Mouse (Mus musculus) hindbrain, embryonic 14.5 days (tissue): ENCODE data around the gene Rasgef1a. TPM values are rescaled to one million over a fixed set of nuclear protein-coding genes. Genes with fewer than 3 reads are reported as not detected.

Experiments used
- ATAC-seq: fragments of 200-750 bp; cut with Nextera tagmentation; 2 replicates; pipeline ENCODE4 v1.8.0; 2017; ENCODE audit warnings: moderate number of reproducible peaks, mild to moderate bottlenecking, moderate TSS enrichment, moderate library complexity; ENCODE audit not compliant: low FRiP score
- DNase-seq: peaks from one replicate; pipeline ENCODE4 v3.0.0-alpha.2; 2015; ENCODE audit warnings: low spot score
- H3K27ac ChIP-seq: fragments of 300-500 bp; sonication (generic); 2 replicates; pipeline ENCODE4 v1.5.1; 2014; ENCODE audit warnings: mild to moderate bottlenecking, moderate library complexity
- H3K27me3 ChIP-seq: fragments of 300-500 bp; sonication (generic); 2 replicates; pipeline ENCODE4 v1.6.1; 2014; ENCODE audit warnings: mild to moderate bottlenecking, low read length, mixed read lengths; ENCODE audit not compliant: control insufficient read depth, insufficient read depth
- H3K36me3 ChIP-seq: fragments of 300-500 bp; sonication (generic); replicated peaks from 2 replicates; pipeline ENCODE4 v1.6.1; 2014; ENCODE audit not compliant: control insufficient read depth, insufficient read depth
- H3K4me1 ChIP-seq: fragments of 300-500 bp; sonication (generic); replicated peaks from 2 replicates; pipeline ENCODE4 v1.6.1; 2014; ENCODE audit warnings: antibody characterized with exemption, low read length, mixed read lengths; ENCODE audit not compliant: control insufficient read depth, insufficient read depth
- H3K4me2 ChIP-seq: fragments of 300-500 bp; sonication (generic); replicated peaks from 2 replicates; pipeline ENCODE4 v1.6.1; 2014; ENCODE audit warnings: mild to moderate bottlenecking, moderate library complexity
- H3K4me3 ChIP-seq: fragments of 300-500 bp; sonication (generic); replicated peaks from 2 replicates; pipeline ENCODE4 v1.5.1; 2014; ENCODE audit warnings: mild to moderate bottlenecking, low read length
- H3K9ac ChIP-seq: fragments of 300-500 bp; sonication (generic); 2 replicates; pipeline ENCODE4 v1.6.1; 2014
- H3K9me3 ChIP-seq: fragments of 300-500 bp; sonication (generic); 2 replicates; pipeline ENCODE4 v1.6.1; 2016; ENCODE audit warnings: low read length; ENCODE audit not compliant: control insufficient read depth
- WGBS: fragments of 180-500 bp; shearing (Covaris S2); extraction: QIAGEN DNeasy Blood & Tissue Kit; methylation state at CpG from one replicate; pipeline ENCODE4 v1.1.7; 2014; 5-methylcytosine and 5-hydroxymethylcytosine counted together
- polyA plus RNA-seq: library from polyadenylated mRNA; unstranded; fragments of >200 nt; fragmentation: Nextera tagmentation; extraction: Ambion mirVana; gene quantifications from 2 replicates; pipeline ENCODE4 v1.2.1, GENCODE M21; 2014

Rasgef1a gene
- polyA plus RNA-seq, 1 experiment from 2014 or later = 1.5 TPM

DNA sequence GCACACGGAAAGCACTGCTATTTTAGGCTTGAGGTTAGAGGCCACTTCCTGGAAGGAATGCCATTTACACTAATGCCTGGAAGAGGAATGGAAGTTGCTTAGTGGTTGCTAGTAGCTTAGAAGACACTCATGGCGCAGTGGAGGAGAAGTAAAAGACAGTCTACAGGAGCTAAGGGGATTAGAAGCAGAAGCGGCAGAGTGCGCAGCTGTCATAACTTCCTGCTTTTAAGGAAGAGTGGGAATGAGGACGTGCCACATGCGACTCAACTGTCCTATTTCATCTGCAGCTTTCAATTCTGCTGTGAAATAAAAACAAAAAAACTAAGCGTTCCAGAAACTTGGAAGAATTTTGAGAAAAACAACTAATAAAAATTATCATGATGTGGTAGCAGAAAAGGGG, 116.0 kb downstream of the Rasgef1a start:
- peaks cover 25% of the 10 kb centered on the region for H3K36me3 ChIP-seq
- no peak for ATAC-seq

GRCm38 (mm10) chr6:118127827-118128487, 116.7 kb downstream of the Rasgef1a start:
- H3K27ac ChIP-seq = no peak overlapping the region
- no peaks in the 10 kb centered on the region for H3K4me1 ChIP-seq
- peaks cover 18% of the 10 kb centered on the region for H3K36me3 ChIP-seq
- ATAC-seq (no peak), DNase-seq (no peak)
- no peaks in the 10 kb centered on the region for H3K27me3 ChIP-seq
- H3K4me3 ChIP-seq = no peak overlapping the region
- 89% methylated on average over 6 of the region's 6 CpGs for WGBS
- no peak overlapping the region for H3K4me2 ChIP-seq
- no peaks in the 10 kb centered on the region for H3K9me3 ChIP-seq
- H3K9ac ChIP-seq = no peak overlapping the region

More for the DNA sequence above, 116.0 kb downstream of the Rasgef1a start:
- no peaks in the 10 kb centered on the region for H3K4me1 ChIP-seq
- no peaks in the 10 kb centered on the region for H3K27me3 ChIP-seq
- H3K4me3 ChIP-seq = no peak overlapping the region
- no peak overlapping the region for H3K4me2 ChIP-seq
- H3K9me3 ChIP-seq = no peaks in the 10 kb centered on the region
- no peak overlapping the region for H3K9ac ChIP-seq
- 80% methylated on average over 7 of the region's 7 CpGs for WGBS
- DNase-seq = no peak
- H3K27ac ChIP-seq = no peak overlapping the region

DNA sequence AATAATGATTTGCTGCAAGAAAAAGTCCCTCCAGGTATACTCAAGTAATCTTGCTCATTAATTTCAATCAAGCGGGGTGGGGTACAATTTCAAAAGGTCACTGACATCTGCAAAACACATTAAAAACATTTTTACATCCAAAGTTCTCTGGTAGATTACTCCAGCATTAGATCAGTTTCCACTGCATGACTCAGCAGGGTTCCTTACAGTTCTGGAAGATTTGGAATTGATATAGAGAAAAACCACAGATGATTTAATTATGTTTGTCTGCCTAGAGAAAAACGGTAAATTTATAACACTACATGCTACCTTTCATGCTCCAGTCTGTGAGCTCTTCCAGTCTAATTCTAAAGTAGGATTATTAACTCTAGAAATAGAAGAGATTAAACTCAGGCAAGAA, 118.8 kb downstream of the Rasgef1a start:
- Histone ChIP-seq H3K9ac (no peak overlapping the region), H3K27me3 (no peaks in the 10 kb centered on the region), H3K9me3 (no peaks in the 10 kb centered on the region), H3K4me1 (no peaks in the 10 kb centered on the region), H3K27ac (no peak overlapping the region), H3K4me2 (no peak overlapping the region), H3K4me3 (no peak overlapping the region), H3K36me3 (peaks cover 5% of the 10 kb centered on the region; the same call in 1 of the 2 replicates)
- 90% methylated on average over 2 of the region's 2 CpGs for WGBS
- no peak for ATAC-seq
- no peak for DNase-seq

GRCm38 (mm10) chr6:118134461-118134860, 123.2 kb downstream of the Rasgef1a start:
- H3K27ac ChIP-seq = no peak overlapping the region
- H3K4me2 ChIP-seq = no peak overlapping the region
- no peak overlapping the region for H3K9ac ChIP-seq
- peaks cover 6% of the 10 kb centered on the region; the same call in 1 of the 2 replicates for H3K4me1 ChIP-seq
- H3K9me3 ChIP-seq = no peaks in the 10 kb centered on the region
- no peak for DNase-seq
- ATAC-seq = no peak
- no peaks in the 10 kb centered on the region for H3K27me3 ChIP-seq
- no peaks in the 10 kb centered on the region for H3K36me3 ChIP-seq
- H3K4me3 ChIP-seq = no peak overlapping the region
- 74% methylated on average over 1 of the region's 1 CpGs for WGBS

GRCm38 (mm10) chr6:118137148-118137547, 125.9 kb downstream of the Rasgef1a start:
- no peak overlapping the region for H3K4me3 ChIP-seq
- DNase-seq (no peak), ATAC-seq (no peak)
- no peak overlapping the region for H3K27ac ChIP-seq
- no peaks in the 10 kb centered on the region for H3K9me3 ChIP-seq
- peaks cover 6% of the 10 kb centered on the region; the same call in 1 of the 2 replicates for H3K4me1 ChIP-seq
- H3K4me2 ChIP-seq = no peak overlapping the region
- 82% methylated on average over 2 of the region's 2 CpGs for WGBS
- H3K36me3 ChIP-seq = no peaks in the 10 kb centered on the region
- H3K27me3 ChIP-seq = no peaks in the 10 kb centered on the region
- H3K9ac ChIP-seq = no peak overlapping the region

DNA sequence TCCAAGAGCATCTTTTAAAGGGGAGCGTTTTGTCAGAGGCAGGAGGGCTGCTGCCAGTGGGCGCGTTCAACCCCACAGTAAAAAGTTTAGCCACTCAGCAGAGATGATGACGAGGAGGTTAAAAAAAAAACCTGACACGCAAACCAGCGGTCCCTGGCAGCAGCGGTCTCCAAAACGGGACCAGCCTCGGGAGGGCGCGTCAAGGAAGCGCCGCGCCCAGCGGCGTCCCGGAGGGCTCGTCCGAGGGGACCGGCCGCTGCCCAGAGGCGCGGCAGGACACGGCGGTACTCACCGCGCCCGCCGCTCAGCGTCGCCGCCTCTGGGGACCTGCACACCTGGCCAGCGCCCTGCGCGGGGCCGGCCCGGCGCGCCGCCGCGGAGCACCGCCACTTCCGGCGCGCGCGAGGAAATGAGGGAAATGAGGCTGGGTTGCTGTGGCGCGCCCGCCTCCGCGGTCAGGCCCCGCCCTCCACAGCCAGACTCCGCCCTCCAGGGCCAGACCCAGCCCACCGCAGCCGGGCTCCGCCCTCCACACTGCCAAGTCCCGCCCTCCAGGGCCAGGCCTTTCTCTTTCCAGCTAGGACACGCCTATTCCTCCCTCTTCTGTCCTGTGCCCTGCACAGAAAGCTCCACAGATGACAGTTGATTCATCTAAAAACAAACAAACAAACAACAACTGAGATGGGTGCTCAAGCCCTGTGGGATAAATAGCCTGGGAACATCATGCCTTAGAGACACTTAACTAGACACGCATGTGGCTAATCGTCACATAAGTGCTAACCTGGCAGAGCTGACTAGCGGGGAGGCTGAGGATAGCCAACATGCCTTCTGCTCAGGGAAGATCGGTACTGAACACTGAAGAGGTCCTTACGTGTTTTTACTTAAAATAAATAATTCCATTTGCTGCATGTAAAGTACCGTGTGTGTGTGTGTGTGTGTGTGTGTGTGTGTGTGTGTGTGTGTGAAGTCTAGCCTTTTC, 127.8 kb downstream of the Rasgef1a start, which contains the start of gene Csgalnact2:
Gene Csgalnact2, minus strand, starts transcription at position 410 of the 979 bp plus-strand sequence.
- Histone ChIP-seq H3K9ac (peak within 1 kb of the TSS; percentile 72), H3K9me3 (no peaks in the 10 kb centered on the region), H3K4me3 (peak within 1 kb of the TSS; percentile 75), H3K4me1 (peaks cover 6% of the 10 kb centered on the region; the same call in 1 of the 2 replicates), H3K27ac (peak within 1 kb of the TSS; percentile 76), H3K36me3 (no peaks in the 10 kb centered on the region), H3K4me2 (peak within 1 kb of the TSS; percentile 90), H3K27me3 (no peaks in the 10 kb centered on the region)
- peak; percentile 98 for ATAC-seq
- WGBS = 7% methylated on average over 48 of the region's 66 CpGs
- DNase-seq = peak; percentile 86

DNA sequence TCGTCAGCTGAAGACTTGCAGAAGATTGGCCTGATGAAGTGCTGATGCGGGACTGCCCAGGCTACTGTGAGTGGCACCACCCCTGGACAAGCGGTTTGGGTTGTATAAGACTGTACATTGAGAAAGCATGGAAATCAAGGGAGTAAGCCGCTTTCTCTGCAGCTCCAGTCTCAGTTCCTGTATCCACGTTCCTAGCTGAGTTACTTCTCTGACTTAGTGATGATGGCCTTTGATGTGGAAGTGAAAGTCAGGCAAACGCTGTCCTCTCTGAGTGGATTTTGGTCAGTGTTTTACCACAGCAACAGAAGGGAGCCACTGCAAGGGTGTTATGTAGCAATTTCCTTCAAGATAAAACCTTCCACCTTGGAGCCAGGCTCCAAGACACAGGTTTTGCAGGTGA, 129.7 kb downstream of the Rasgef1a start:
- DNase-seq (no peak), ATAC-seq (no peak)
- Histone ChIP-seq H3K9ac (no peak overlapping the region), H3K27me3 (no peaks in the 10 kb centered on the region), H3K36me3 (no peaks in the 10 kb centered on the region), H3K9me3 (no peaks in the 10 kb centered on the region), H3K27ac (no peak overlapping the region), H3K4me3 (no peak overlapping the region), H3K4me1 (peaks cover 6% of the 10 kb centered on the region; the same call in 1 of the 2 replicates), H3K4me2 (no peak overlapping the region)
- 91% methylated on average over 6 of the region's 6 CpGs for WGBS
